Mouse (Mus musculus): ENCODE measurements around the gene Slc13a5. TPM values are rescaled to one million over a fixed set of nuclear protein-coding genes. Genes with fewer than 3 reads are reported as not detected.

Gene Slc13a5
- polyA plus RNA-seq, 1 experiment from 2014 or later, result 0.84 TPM

GRCm38 (mm10) chr11:72245196-72245753 is 21.7 kb downstream of the Slc13a5 start:
- Histone ChIP-seq H3K9me3 (no peaks in the 10 kb centered on the region), H3K36me3 (no peaks in the 10 kb centered on the region), H3K4me3 (no peak overlapping the region), H3K4me1 (no peaks in the 10 kb centered on the region), H3K27ac (no peak overlapping the region), H3K9ac (no peak overlapping the region), H3K27me3 (peaks cover 6% of the 10 kb centered on the region; the same call in 1 of the 2 replicates), H3K4me2 (replicated peaks) (no peak overlapping the region)
- ATAC-seq (ENCODE audit: low FRiP score, low read depth), result no peak
- 49% methylated on average over 8 of the region's 8 CpGs for WGBS

GRCm38 (mm10) chr11:72240062-72240860 is 26.8 kb downstream of the Slc13a5 start:
- Histone ChIP-seq H3K9ac (no peak overlapping the region), H3K4me2 (replicated peaks) (no peak overlapping the region), H3K9me3 (no peaks in the 10 kb centered on the region), H3K27me3 (no peaks in the 10 kb centered on the region), H3K36me3 (no peaks in the 10 kb centered on the region), H3K4me1 (no peaks in the 10 kb centered on the region), H3K4me3 (no peak overlapping the region), H3K27ac (no peak overlapping the region)
- WGBS, result 73% methylated on average over 4 of the region's 4 CpGs
- no peak for ATAC-seq (ENCODE audit: low FRiP score, low read depth)

DNA sequence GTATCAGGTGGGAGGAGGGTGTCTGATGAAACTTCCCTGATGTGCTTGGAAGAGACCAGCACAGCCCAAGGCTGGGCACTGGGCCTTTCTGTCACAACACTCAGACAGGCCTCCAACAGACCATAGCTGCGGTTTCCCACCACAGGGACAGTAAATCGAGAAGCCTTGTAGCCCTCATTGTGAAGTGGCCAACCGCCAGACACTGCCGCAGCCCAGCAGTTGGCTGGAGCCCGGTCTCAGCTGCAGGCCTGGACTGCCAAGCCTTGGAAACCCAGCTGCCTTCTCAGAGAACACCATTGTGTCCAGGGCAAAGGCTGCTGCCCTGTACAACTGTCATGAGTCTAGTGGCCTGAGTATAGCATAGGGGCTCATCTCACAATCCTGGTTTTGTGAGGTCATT is 33.0 kb downstream of the Slc13a5 start:
- Histone ChIP-seq H3K27ac (no peak overlapping the region), H3K4me2 (replicated peaks) (no peak overlapping the region), H3K27me3 (no peaks in the 10 kb centered on the region), H3K4me3 (no peak overlapping the region), H3K9me3 (no peaks in the 10 kb centered on the region), H3K36me3 (no peaks in the 10 kb centered on the region), H3K4me1 (no peaks in the 10 kb centered on the region), H3K9ac (no peak overlapping the region)
- 60% methylated on average over 5 of the region's 5 CpGs for WGBS
- no peak for ATAC-seq (ENCODE audit: low FRiP score, low read depth)

- Histone ChIP-seq H3K27me3 (no peaks in the 10 kb centered on the region), H3K36me3 (no peaks in the 10 kb centered on the region), H3K9me3 (no peaks in the 10 kb centered on the region), H3K4me1 (no peaks in the 10 kb centered on the region), H3K27ac (no peak overlapping the region), H3K4me2 (replicated peaks) (no peak overlapping the region), H3K9ac (no peak overlapping the region), H3K4me3 (no peak overlapping the region)
- WGBS, result 57% methylated on average over 1 of the region's 1 CpGs
- ATAC-seq (ENCODE audit: low FRiP score, low read depth), result no peak
These were observed 34.0 kb downstream of the Slc13a5 start for GRCm38 (mm10) chr11:72232991-72233390.

GRCm38 (mm10) chr11:72232068-72232467 is 35.0 kb downstream of the Slc13a5 start:
- ATAC-seq (ENCODE audit: low FRiP score, low read depth), result no peak

DNA sequence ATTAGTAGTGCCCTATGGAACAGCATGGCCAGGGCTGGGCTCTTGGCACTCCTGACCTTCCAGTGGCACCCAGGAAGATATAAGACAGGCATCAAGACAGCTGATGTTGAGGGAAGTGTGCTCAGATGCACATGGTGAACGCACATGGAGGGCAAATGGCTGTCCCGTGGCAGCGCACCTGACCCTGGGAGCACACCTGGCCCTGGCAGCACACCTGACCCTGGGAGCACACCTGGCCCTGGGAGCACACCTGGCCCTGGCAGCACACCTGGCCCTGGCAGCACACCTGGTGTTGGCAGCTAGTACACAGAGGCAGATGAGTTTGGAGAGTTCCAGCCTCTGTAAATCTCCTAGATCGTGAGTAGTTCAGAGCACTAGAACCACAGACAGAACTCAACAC is 38.5 kb downstream of the Slc13a5 start:
- Histone ChIP-seq H3K27ac (no peak overlapping the region), H3K4me3 (no peak overlapping the region), H3K4me2 (replicated peaks) (no peak overlapping the region), H3K9ac (no peak overlapping the region), H3K36me3 (no peaks in the 10 kb centered on the region), H3K27me3 (no peaks in the 10 kb centered on the region), H3K4me1 (no peaks in the 10 kb centered on the region), H3K9me3 (no peaks in the 10 kb centered on the region)
- no peak for ATAC-seq (ENCODE audit: low FRiP score, low read depth)
- 87% methylated on average over 4 of the region's 4 CpGs for WGBS

More at GRCm38 (mm10) chr11:72232068-72232467, 35.0 kb downstream of the Slc13a5 start:
- H3K27me3 ChIP-seq, result no peaks in the 10 kb centered on the region
- no peak overlapping the region for H3K27ac ChIP-seq
- H3K9me3 ChIP-seq, result no peaks in the 10 kb centered on the region
- no peaks in the 10 kb centered on the region for H3K4me1 ChIP-seq
- H3K9ac ChIP-seq, result no peak overlapping the region
- no peak overlapping the region for H3K4me2 ChIP-seq (replicated peaks)
- H3K4me3 ChIP-seq, result no peak overlapping the region
- no peaks in the 10 kb centered on the region for H3K36me3 ChIP-seq
- 80% methylated on average over 7 of the region's 7 CpGs for WGBS

DNA sequence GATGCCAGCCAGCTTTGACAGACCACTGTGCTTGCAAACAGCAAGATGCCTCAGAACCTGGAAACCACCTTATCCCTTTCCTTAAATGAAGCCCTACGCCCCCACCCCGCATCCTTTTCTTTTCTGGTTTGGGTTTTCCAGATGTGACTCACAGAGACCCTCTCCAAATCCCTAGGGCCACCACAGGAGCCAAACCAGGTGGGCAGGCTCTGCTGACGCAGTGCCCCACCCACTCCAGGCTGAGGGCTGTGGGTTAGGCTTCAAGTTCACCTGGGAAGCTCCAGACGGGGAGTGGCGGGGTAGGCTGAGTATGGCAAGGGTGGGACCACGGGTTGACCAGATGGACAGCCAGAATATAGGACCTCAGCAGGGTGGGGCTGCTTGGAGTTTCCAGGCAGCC is 40.1 kb downstream of the Slc13a5 start:
- no peak overlapping the region for H3K27ac ChIP-seq
- no peaks in the 10 kb centered on the region for H3K36me3 ChIP-seq
- no peaks in the 10 kb centered on the region for H3K9me3 ChIP-seq
- no peak overlapping the region for H3K4me2 ChIP-seq (replicated peaks)
- H3K27me3 ChIP-seq, result no peaks in the 10 kb centered on the region
- H3K9ac ChIP-seq, result no peak overlapping the region
- no peak for ATAC-seq (ENCODE audit: low FRiP score, low read depth)
- H3K4me1 ChIP-seq, result no peaks in the 10 kb centered on the region
- H3K4me3 ChIP-seq, result no peak overlapping the region
- WGBS, result 79% methylated on average over 6 of the region's 6 CpGs

- ATAC-seq (ENCODE audit: low FRiP score, low read depth), result no peak
- Histone ChIP-seq H3K4me1 (no peaks in the 10 kb centered on the region), H3K36me3 (no peaks in the 10 kb centered on the region), H3K4me3 (no peak overlapping the region), H3K4me2 (replicated peaks) (no peak overlapping the region), H3K27me3 (no peaks in the 10 kb centered on the region), H3K9me3 (no peaks in the 10 kb centered on the region), H3K27ac (no peak overlapping the region), H3K9ac (no peak overlapping the region)
- WGBS, result 76% methylated on average over 10 of the region's 10 CpGs
These were observed 40.8 kb downstream of the Slc13a5 start for GRCm38 (mm10) chr11:72226020-72226791.

- Histone ChIP-seq H3K4me3 (no peak overlapping the region), H3K9me3 (no peaks in the 10 kb centered on the region), H3K27ac (no peak overlapping the region), H3K36me3 (no peaks in the 10 kb centered on the region), H3K9ac (no peak overlapping the region), H3K4me1 (no peaks in the 10 kb centered on the region), H3K4me2 (replicated peaks) (no peak overlapping the region), H3K27me3 (no peaks in the 10 kb centered on the region)
- 19% methylated on average over 5 of the region's 5 CpGs for WGBS
- no peak for ATAC-seq (ENCODE audit: low FRiP score, low read depth)
These were observed 42.2 kb downstream of the Slc13a5 start for GRCm38 (mm10) chr11:72224865-72225264.

DNA sequence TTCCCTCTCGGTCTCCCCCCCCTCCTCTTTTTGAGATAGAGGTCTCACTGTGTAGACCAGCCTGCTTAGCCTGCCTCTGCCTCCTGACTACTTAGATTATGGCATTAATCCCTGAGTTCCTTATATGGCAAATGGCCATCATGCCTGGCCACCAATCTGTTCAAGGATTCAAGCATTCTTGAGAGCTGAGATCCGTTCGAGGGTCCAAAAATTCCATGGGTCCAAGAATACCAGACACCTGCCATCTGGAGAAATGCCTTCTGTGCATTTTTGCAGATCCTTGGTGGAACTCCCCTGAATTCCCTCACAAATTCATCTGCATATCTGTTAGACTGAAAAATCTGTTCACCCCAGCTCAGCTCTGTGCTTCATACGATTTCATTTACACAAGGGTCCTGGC is 43.6 kb downstream of the Slc13a5 start:
- Histone ChIP-seq H3K27ac (no peak overlapping the region), H3K36me3 (no peaks in the 10 kb centered on the region), H3K4me1 (no peaks in the 10 kb centered on the region), H3K4me3 (no peak overlapping the region), H3K9me3 (no peaks in the 10 kb centered on the region), H3K9ac (no peak overlapping the region), H3K27me3 (no peaks in the 10 kb centered on the region), H3K4me2 (replicated peaks) (no peak overlapping the region)
- no peak for ATAC-seq (ENCODE audit: low FRiP score, low read depth)
- WGBS, result 81% methylated on average over 4 of the region's 4 CpGs

- H3K9ac ChIP-seq, result no peak overlapping the region
- peaks cover 8% of the 10 kb centered on the region; the same call in 1 of the 2 replicates for H3K4me1 ChIP-seq
- H3K27me3 ChIP-seq, result no peaks in the 10 kb centered on the region
- no peak overlapping the region for H3K4me2 ChIP-seq (replicated peaks)
- H3K9me3 ChIP-seq, result no peaks in the 10 kb centered on the region
- no peak overlapping the region for H3K27ac ChIP-seq
- WGBS, result 12% methylated on average over 6 of the region's 6 CpGs
- no peak overlapping the region for H3K4me3 ChIP-seq
- no peaks in the 10 kb centered on the region for H3K36me3 ChIP-seq
- ATAC-seq (ENCODE audit: low FRiP score, low read depth), result no peak
These were observed 45.7 kb downstream of the Slc13a5 start for GRCm38 (mm10) chr11:72221278-72221677.

DNA sequence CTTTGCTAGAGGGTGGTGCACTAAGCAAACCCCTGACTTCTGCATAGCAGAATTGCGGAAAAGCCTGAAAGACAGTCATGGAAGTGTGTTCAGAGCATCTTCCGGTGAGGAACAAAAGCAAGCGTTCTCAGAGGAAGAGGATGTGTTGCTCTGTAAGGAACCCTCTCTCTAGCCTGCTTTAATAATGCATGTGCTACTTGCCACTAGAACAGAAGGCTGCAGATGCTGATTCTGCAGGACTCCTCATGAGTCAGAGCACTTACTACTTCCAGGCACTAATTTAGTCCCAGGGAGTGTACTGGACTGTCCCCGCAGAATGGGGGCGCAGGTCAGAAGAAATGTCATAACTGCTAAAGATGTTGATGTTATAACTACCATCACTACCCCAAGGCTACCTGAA is 49.9 kb downstream of the Slc13a5 start:
- 83% methylated on average over 5 of the region's 5 CpGs for WGBS
- peaks cover 7% of the 10 kb centered on the region; the same call in 1 of the 2 replicates for H3K36me3 ChIP-seq
- H3K9ac ChIP-seq, result no peak overlapping the region
- no peaks in the 10 kb centered on the region for H3K9me3 ChIP-seq
- H3K27me3 ChIP-seq, result no peaks in the 10 kb centered on the region
- H3K4me2 ChIP-seq (replicated peaks), result no peak overlapping the region
- ATAC-seq (ENCODE audit: low FRiP score, low read depth), result no peak
- peaks cover 21% of the 10 kb centered on the region for H3K4me1 ChIP-seq
- no peak overlapping the region for H3K4me3 ChIP-seq
- no peak overlapping the region for H3K27ac ChIP-seq

Data from limb, embryonic 13.5 days (tissue).